Mouse (Mus musculus) ovary, postnatal 36 days (tissue): ENCODE results near the gene Oas1a.
"Not testable (repeated sequence)": the region's sequence is repeated elsewhere in the genome, so short reads cannot be mapped to it uniquely, and the experiment has no call there.

Source experiments
- DNase-seq: peaks from one replicate; pipeline ENCODE4 v3.0.0; 2022; ENCODE audit warnings: low spot score, mixed read lengths

Gene Oas1a

GRCm38 (mm10) chr5:120892243-120892660 lies 15.1 kb downstream of the Oas1a start:
- DNase-seq = no peak

- DNase-seq = not testable (repeated sequence)
Measured at GRCm38 (mm10) chr5:120891566-120892242, 15.6 kb downstream of the Oas1a start.

- no peak for DNase-seq
Measured at GRCm38 (mm10) chr5:120890991-120891390, 16.3 kb downstream of the Oas1a start.

DNA sequence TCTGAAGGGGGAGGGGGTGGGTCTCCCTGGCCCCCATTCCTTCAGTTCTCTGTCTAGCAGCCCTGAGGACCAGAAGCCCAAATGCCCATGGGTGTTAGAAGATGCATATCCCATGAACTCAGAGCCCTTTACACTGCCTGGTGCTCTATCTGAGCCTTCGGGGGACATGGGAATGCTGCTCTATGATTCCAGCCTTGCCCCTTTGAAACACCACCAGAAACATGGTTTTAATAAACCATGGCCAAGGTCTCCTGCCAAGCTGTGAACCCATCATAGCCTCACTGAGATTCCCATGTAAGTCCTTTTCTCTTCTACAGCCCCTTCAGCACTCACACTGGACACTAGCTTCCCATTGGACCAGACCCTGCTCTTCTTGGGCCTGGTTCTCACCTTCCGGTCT lies 17.3 kb downstream of the Oas1a start:
- DNase-seq = no peak

DNA sequence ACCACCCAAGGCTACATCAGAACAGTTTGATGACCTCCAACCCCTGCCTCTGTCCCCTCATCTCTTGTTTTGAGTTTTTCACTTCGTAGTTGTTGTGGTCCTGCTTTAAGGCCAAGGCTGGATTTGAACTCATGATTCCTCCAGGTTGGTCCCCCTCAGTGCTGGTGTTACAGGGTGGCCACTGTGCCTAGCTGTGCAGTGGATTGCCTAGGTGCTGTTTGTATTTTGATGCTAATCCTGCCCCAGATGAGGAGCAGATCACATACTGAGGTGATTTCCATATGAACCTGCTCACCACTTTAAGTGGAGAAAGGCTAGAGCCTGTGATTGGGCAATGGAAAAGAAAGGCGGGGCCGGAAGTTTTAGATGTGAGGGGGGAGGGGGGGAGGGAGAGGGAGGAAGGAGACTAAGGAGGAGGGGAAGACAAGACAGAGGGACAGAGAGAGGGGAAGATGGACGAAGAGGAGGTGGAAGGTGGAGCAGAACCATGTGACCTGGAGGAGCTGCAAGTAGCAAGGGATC lies 19.0 kb downstream of the Oas1a start:
- DNase-seq = not testable (repeated sequence)

DNA sequence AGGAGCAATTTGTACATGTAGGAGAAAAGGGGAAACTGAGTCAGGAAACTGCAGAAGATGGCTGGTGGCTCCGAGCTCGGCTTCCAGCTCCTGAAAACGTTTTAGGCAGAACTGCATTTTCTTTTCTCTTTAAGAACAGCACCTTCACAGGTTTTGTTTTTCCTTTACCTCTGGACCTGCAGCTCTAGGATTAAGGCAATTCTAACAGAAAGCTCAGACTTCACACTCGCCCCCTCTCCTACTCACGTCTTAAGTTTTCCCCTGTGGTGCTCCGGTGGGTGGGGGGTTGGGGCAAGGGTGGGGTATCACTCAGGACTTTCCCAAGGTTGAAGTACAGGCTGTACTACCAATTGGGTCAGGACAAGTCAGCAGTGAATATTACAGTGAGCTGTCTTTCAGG lies 19.5 kb downstream of the Oas1a start:
- DNase-seq = no peak

- DNase-seq = not testable (repeated sequence)
Measured at GRCm38 (mm10) chr5:120887413-120887812, 19.9 kb downstream of the Oas1a start, which contains the start of gene Oas1g. Gene Oas1g (minus strand): TSS chr5:120887613.

DNA sequence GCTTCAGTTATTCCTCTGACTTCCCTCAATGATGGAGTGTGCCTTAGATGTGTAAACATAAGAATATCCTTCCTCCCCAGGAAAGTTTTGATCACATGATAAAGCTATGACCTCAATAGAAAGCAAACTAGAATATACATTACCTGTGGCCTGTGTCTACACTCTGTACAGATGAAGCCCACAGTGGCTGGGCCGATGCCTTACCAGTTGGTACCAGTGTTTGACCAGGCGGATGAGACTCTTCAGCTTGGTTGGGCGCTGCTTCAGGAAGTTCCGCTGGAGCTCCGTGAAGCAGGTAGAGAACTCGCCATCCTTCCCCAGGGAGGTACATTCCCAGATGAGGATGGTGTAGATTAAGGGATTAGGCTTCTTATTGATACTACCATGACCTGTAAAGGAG lies 25.6 kb downstream of the Oas1a start:
- not testable (repeated sequence) for DNase-seq

DNA sequence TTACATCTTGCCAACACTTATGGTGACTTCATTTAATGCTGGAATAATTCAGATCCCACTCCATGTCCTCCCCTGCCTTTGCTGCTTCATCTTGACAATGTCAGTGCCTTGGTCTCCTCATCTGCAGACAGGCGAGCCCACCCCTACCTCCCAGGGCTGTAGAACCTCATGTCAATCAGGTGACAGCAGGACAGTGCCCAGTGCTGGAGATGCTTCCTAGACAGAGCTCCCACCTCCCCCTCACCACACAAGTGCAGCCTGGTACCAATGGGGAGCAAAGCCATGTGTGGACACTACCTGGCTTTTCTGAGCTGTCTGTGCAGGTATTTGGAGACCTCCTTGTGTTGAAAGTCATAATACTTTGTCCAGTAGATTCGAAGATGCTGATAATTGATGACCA lies 28.5 kb downstream of the Oas1a start:
- DNase-seq = not testable (repeated sequence)

GRCm38 (mm10) chr5:120877407-120877806 lies 29.9 kb downstream of the Oas1a start:
- DNase-seq = not testable (repeated sequence)

DNA sequence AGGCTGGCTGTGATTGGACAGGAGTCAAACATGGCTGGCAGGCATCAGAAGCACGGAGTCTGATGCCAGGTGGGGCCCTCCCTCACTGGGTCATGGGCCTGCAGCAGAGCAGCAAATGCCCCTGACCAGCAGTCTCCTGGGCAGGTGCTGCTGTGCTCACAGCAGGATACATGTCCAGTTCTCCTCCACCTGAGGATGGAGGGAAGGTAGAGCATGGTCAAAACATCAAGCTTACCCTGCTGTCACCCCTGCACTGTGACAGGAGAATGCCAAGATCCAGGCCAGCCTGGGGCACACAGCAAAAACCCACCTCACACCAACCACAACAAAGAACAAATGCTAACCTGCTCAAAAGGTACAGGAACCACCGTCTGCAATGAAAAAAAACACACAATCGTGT lies 30.5 kb downstream of the Oas1a start:
- not testable (repeated sequence) for DNase-seq

- DNase-seq = no peak
Measured at GRCm38 (mm10) chr5:120871469-120871868, 35.9 kb downstream of the Oas1a start.

DNA sequence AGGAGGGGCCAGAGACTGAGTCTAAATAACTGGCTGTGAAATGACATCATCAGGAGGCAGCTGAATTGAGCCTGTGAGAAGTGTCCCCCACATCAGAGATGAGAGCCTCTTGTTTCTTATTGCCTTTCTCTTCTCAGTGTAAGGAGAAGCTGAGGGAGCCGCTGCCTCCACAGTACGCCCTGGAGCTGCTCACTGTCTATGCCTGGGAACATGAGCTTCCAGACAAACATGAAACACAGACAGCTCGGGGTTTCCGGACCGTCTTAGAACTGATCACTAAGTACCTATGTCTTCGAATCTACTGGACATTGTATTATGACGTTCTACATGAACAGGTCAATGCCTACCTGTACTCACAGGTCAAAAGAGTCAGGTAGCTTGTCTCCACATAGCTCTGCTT lies 36.5 kb downstream of the Oas1a start:
- no peak for DNase-seq

- no peak for DNase-seq
Measured at GRCm38 (mm10) chr5:120870081-120870480, 37.2 kb downstream of the Oas1a start.

- no peak for DNase-seq
Measured at GRCm38 (mm10) chr5:120869436-120870015, 37.8 kb downstream of the Oas1a start.

DNA sequence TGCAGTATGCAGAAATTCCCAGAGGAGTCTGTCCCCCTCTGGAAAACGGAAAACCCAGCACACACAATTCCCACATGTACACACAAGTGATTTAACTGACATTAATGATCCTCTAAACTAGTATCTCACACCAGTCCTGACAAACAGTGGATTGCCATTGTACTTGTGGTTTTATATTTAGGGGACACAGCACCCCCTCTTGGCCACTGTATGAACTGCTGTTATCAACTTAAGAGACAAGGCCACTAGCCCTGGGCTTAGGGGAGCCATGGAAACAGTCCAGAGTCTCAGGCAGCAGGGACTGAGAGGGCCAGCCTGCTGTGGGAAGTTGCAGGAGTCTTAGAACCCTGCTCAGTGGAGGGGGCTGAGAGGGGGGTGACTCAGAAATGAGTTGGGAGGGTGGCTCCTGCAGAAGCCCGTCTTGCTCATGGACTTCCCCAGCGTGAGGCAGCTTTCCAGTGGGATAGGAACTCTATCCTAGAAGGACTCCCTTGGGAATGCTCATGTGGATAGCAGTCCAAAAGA lies 41.9 kb downstream of the Oas1a start:
- DNase-seq = no peak

DNA sequence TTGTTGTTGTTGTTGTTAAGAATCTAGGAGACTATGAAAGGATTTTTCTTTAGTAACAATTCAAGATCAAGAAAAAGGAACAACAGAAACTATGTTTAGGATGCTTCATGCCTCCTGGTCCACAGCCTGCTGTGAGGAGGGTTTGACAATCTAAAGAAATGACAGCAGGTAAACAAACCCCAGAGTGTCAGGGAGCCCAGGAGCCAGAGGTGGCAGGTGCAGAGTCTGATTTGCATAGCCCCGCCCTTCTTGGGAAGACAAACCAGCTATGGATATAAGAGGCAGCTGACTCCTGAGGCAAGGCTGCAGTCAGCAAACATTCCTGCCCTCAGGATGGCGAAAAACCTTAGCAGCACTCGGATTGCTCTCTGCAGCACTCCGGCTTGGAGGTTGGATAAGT lies 46.2 kb downstream of the Oas1a start, which contains the start of gene Oas1h:
Oas1h (plus strand) TSS at position 301 of the 400 bp plus-strand sequence.
- no peak for DNase-seq

- DNase-seq = no peak
Measured at GRCm38 (mm10) chr5:120859241-120859640, 48.1 kb downstream of the Oas1a start.

- DNase-seq = peak; percentile 19
Measured at GRCm38 (mm10) chr5:120849601-120850136, 57.7 kb downstream of the Oas1a start.

GRCm38 (mm10) chr5:120847067-120847466 lies 60.3 kb downstream of the Oas1a start, which contains the start of gene Oas1f:
Gene Oas1f (plus strand): TSS chr5:120847367.
- no peak for DNase-seq
